Mouse (Mus musculus) heart, embryonic 12.5 days (tissue): ENCODE results near the gene Trim41. TPM values are rescaled to one million over a fixed set of nuclear protein-coding genes. Genes with fewer than 3 reads are reported as not detected.
"Not testable (repeated sequence)": the region's sequence is repeated elsewhere in the genome, so short reads cannot be mapped to it uniquely, and the experiment has no call there.

Source experiments
- ATAC-seq: fragments of 200-750 bp; cut with Nextera tagmentation; 2 replicates; pipeline ENCODE4 v1.8.0; 2017; ENCODE audit warnings: moderate TSS enrichment, moderate library complexity; ENCODE audit not compliant: insufficient number of reproducible peaks, low FRiP score
- H3K27ac ChIP-seq: fragments of 300-500 bp; sonication (generic); 2 replicates; pipeline ENCODE4 v1.5.1; 2016; ENCODE audit warnings: mild to moderate bottlenecking, moderate library complexity; ENCODE audit not compliant: poor library complexity, severe bottlenecking
- H3K27me3 ChIP-seq: fragments of 300-500 bp; sonication (generic); replicated peaks from 2 replicates; pipeline ENCODE4 v1.6.1; 2016; ENCODE audit warnings: mild to moderate bottlenecking, moderate library complexity
- H3K36me3 ChIP-seq: fragments of 300-500 bp; sonication (generic); 2 replicates; pipeline ENCODE4 v1.6.1; 2016; ENCODE audit warnings: mild to moderate bottlenecking, moderate library complexity
- H3K4me1 ChIP-seq: fragments of 300-500 bp; sonication (generic); replicated peaks from 2 replicates; pipeline ENCODE4 v1.6.1; 2016; ENCODE audit warnings: mild to moderate bottlenecking
- H3K4me2 ChIP-seq: fragments of 300-500 bp; sonication (generic); 2 replicates; pipeline ENCODE4 v1.6.1; 2016; ENCODE audit warnings: mild to moderate bottlenecking, moderate library complexity
- H3K4me3 ChIP-seq: fragments of 300-500 bp; sonication (generic); 2 replicates; pipeline ENCODE4 v1.5.1; 2016; ENCODE audit warnings: mild to moderate bottlenecking
- H3K9ac ChIP-seq: fragments of 300-500 bp; sonication (generic); 2 replicates; pipeline ENCODE4 v1.6.1; 2016; ENCODE audit warnings: mild to moderate bottlenecking, moderate library complexity
- H3K9me3 ChIP-seq: fragments of 300-500 bp; sonication (generic); replicated peaks from 2 replicates; pipeline ENCODE4 v1.6.1; 2016; ENCODE audit warnings: mild to moderate bottlenecking, moderate library complexity
- WGBS: fragments of 180-500 bp; shearing (Covaris S2); methylation state at CpG from one replicate; pipeline ENCODE4 v1.1.7; 2016; 5-methylcytosine and 5-hydroxymethylcytosine counted together
- polyA plus RNA-seq: library from polyadenylated mRNA; unstranded; fragments of >200 nt; fragmentation: Nextera tagmentation; extraction: Ambion mirVana; gene quantifications from 2 replicates; pipeline ENCODE4 v1.2.1, GENCODE M21; 2016

The Trim41 gene
- polyA plus RNA-seq, 1 experiment from 2014 or later = 4.4 TPM

DNA sequence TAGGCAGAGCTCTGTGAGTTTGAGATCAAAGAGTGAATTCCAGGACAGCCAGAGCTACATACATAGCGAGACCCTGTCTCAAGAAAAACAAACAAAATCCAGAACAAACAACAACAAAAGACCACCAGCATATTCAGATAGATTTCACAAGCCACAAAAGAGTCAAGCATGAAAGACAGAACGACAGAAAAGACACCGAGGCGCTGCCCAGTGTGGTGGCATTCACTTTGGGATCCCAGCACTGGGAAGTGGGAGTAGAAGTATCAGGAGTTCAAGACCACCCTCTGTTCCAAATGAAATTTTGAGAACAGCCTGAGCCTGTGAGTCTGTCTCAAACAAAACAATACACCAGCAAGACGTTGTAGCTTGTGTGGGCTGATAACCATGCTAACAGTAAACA lies 29.7 kb upstream of the Trim41 start:
- no peaks in the 10 kb centered on the region for H3K36me3 ChIP-seq
- H3K9me3 ChIP-seq = no peaks in the 10 kb centered on the region
- H3K27ac ChIP-seq = no peak overlapping the region
- H3K9ac ChIP-seq = no peak overlapping the region
- no peak for ATAC-seq
- no peak overlapping the region for H3K4me2 ChIP-seq
- no peaks in the 10 kb centered on the region for H3K4me1 ChIP-seq
- peaks cover 23% of the 10 kb centered on the region for H3K27me3 ChIP-seq
- WGBS = 59% methylated on average over 5 of the region's 5 CpGs
- H3K4me3 ChIP-seq = no peak overlapping the region

- H3K36me3 ChIP-seq, H3K9me3 ChIP-seq, H3K9ac ChIP-seq, ATAC-seq, H3K4me1 ChIP-seq, H3K4me2 ChIP-seq, H3K4me3 ChIP-seq, H3K27ac ChIP-seq: not testable (repeated sequence)
- peaks cover 23% of the 10 kb centered on the region for H3K27me3 ChIP-seq
- WGBS = 81% methylated on average over 2 of the region's 2 CpGs
These were observed 29.2 kb upstream of the Trim41 start for GRCm38 (mm10) chr11:48846362-48846761.

- no peak for ATAC-seq
- no peaks in the 10 kb centered on the region for H3K4me1 ChIP-seq
- no peaks in the 10 kb centered on the region for H3K9me3 ChIP-seq
- no peaks in the 10 kb centered on the region for H3K36me3 ChIP-seq
- no peak overlapping the region for H3K9ac ChIP-seq
- H3K27me3 ChIP-seq = peaks cover 25% of the 10 kb centered on the region
- H3K27ac ChIP-seq = no peak overlapping the region
- 31% methylated on average over 13 of the region's 13 CpGs for WGBS
- H3K4me2 ChIP-seq = peak overlapping the region; percentile 17; the same call in 1 of the 2 replicates
- H3K4me3 ChIP-seq = no peak overlapping the region
These were observed 28.2 kb upstream of the Trim41 start for GRCm38 (mm10) chr11:48845244-48845815.

DNA sequence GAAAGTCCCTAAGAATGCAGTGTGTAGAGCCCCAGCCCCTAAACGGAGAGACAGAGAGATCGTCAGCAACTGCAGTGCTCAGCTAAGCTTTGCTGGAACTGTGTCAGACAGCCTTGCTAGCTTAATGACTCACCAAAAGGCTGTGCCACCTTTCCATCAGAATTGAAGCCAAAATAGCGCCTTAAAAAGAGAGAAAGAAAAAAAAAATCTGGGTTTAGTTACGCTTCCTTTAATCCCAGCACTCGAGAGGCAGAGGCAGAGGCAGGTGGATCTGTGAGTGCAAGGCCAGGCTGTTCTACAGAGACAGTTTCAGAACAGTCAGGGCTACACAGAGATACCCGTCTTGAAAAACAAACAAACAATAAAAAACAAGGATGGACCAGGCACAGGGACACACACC lies 27.2 kb upstream of the Trim41 start:
- Histone ChIP-seq H3K27ac (no peak overlapping the region), H3K4me2 (no peak overlapping the region), H3K9ac (no peak overlapping the region), H3K27me3 (peaks cover 33% of the 10 kb centered on the region), H3K36me3 (no peaks in the 10 kb centered on the region), H3K9me3 (no peaks in the 10 kb centered on the region), H3K4me1 (no peaks in the 10 kb centered on the region), H3K4me3 (no peak overlapping the region)
- WGBS = 65% methylated on average over 6 of the region's 6 CpGs
- no peak for ATAC-seq

DNA sequence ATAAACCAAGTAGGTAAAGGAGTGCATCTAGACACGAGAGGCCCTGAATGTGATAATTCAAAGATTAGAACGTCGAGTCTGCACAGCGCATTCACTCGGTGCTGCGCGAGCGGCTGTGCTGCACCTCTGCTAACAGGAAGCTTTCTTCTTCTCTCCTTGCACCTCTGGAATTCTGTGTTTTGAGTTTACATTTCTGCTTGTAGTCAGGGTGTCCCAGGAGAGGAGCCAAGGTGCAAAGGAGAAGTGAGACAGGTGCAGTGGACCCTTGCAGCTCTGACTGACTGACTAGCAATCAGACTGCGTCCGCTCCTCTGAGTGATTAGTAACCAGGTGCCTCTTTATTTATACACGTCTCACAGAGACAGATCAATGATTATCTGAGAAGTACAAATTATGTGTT lies 26.0 kb upstream of the Trim41 start:
- Histone ChIP-seq H3K4me3 (no peak overlapping the region), H3K27ac (no peak overlapping the region), H3K4me1 (peaks cover 6% of the 10 kb centered on the region), H3K4me2 (no peak overlapping the region), H3K36me3 (no peaks in the 10 kb centered on the region), H3K27me3 (peaks cover 26% of the 10 kb centered on the region), H3K9ac (no peak overlapping the region), H3K9me3 (no peaks in the 10 kb centered on the region)
- WGBS = 77% methylated on average over 11 of the region's 11 CpGs
- ATAC-seq = no peak

DNA sequence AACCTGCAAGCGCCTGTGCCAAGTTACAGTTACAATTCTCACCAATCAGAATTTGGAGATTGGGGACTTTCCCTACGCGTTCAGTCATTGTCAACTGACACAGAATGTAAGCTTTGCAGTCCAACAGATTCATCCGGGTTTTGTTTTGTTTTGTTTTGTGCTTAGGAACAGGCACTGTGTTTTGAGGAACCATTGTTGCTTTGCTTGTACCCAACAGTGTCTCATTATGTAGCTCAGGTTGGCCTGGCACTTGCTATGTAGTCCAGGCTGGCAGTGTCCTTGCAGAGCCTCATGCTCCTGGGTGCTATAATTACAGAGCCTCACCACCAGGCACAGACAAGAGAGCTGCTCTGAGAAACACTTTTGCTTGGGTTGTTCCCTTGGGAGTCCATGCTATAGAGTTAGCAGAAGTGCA lies 25.2 kb upstream of the Trim41 start:
- Histone ChIP-seq H3K4me2 (no peak overlapping the region), H3K27ac (no peak overlapping the region), H3K27me3 (peaks cover 23% of the 10 kb centered on the region), H3K4me3 (no peak overlapping the region), H3K4me1 (peaks cover 6% of the 10 kb centered on the region), H3K9ac (no peak overlapping the region), H3K36me3 (no peaks in the 10 kb centered on the region), H3K9me3 (no peaks in the 10 kb centered on the region)
- WGBS = 79% methylated on average over 4 of the region's 4 CpGs
- ATAC-seq = no peak

GRCm38 (mm10) chr11:48841213-48841612 lies 24.1 kb upstream of the Trim41 start:
- 75% methylated on average over 5 of the region's 5 CpGs for WGBS

DNA sequence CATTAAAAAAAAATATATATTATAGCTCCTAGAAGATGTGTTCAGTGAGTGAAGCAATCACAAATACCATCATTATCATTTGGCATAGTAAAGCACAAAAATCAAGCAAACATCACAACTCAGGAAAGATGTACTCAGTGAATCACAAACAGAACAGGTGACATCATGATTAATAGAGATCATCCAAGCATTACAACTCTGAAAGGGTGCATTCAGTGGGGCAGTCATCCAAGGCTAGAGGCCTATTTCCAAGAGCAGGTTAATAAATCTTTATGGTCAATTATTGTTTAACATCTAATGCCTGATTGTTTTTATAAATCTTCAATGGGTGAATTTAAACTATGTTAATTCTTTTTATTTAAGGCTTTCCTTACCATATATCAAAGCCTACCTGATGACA lies 23.7 kb upstream of the Trim41 start:
- no peak overlapping the region for H3K4me3 ChIP-seq
- no peak overlapping the region for H3K9ac ChIP-seq
- peaks cover 23% of the 10 kb centered on the region for H3K27me3 ChIP-seq
- H3K36me3 ChIP-seq = no peaks in the 10 kb centered on the region
- no peaks in the 10 kb centered on the region for H3K9me3 ChIP-seq
- ATAC-seq = no peak
- H3K4me1 ChIP-seq = peaks cover 10% of the 10 kb centered on the region
- no peak overlapping the region for H3K27ac ChIP-seq
- no peak overlapping the region for H3K4me2 ChIP-seq

More at GRCm38 (mm10) chr11:48841213-48841612, 24.1 kb upstream of the Trim41 start:
- no peaks in the 10 kb centered on the region for H3K36me3 ChIP-seq
- H3K4me1 ChIP-seq = peaks cover 10% of the 10 kb centered on the region
- no peak overlapping the region for H3K27ac ChIP-seq
- no peak overlapping the region for H3K4me3 ChIP-seq
- H3K9me3 ChIP-seq = no peaks in the 10 kb centered on the region
- no peak overlapping the region for H3K4me2 ChIP-seq
- H3K9ac ChIP-seq = no peak overlapping the region
- peaks cover 23% of the 10 kb centered on the region for H3K27me3 ChIP-seq
- no peak for ATAC-seq

GRCm38 (mm10) chr11:48838879-48839680 lies 21.9 kb upstream of the Trim41 start:
- no peaks in the 10 kb centered on the region for H3K36me3 ChIP-seq
- peaks cover 10% of the 10 kb centered on the region for H3K4me1 ChIP-seq
- 78% methylated on average over 10 of the region's 10 CpGs for WGBS
- no peak overlapping the region for H3K27ac ChIP-seq
- no peak overlapping the region for H3K9ac ChIP-seq
- H3K9me3 ChIP-seq = no peaks in the 10 kb centered on the region
- H3K4me3 ChIP-seq = 0 out of 2 replicates have a peak overlapping the region, but pooled peaks have one; percentile 86
- H3K27me3 ChIP-seq = peaks cover 23% of the 10 kb centered on the region
- ATAC-seq = no peak
- peak overlapping the region; percentile 88 for H3K4me2 ChIP-seq

DNA sequence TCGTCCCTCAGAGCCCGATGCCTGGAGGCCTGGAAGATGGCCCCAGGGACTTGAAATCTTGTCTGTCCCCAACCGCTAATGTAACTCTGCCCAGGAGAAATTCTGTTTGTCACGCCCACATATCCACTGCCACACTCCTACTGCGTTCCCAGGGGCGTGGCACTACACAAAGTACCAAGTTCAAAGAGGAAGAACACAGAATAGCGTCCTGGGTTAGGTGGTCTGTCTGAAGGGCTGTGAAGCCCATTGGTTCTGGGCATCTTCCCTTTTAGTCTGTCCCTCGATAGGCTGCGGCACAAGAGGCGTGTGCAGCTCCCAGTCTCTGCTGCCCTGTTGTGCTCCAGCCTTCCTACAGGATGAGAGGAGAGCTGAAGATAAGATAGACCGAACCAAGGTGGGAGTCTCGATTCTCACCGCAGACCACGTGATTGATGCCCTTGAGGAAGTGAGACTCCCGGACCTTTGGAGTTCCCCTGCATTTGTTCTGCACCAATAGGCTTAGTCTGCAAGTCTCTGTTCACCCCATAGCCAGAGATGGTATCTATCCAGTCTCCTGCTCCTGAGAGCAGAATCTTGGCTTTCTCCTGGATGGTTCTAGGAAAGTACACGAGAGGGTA lies 21.1 kb upstream of the Trim41 start:
- H3K27me3 ChIP-seq = peaks cover 22% of the 10 kb centered on the region
- peaks cover 10% of the 10 kb centered on the region for H3K4me1 ChIP-seq
- H3K4me2 ChIP-seq = peak overlapping the region; percentile 88
- H3K27ac ChIP-seq = no peak overlapping the region
- no peaks in the 10 kb centered on the region for H3K9me3 ChIP-seq
- H3K9ac ChIP-seq = peak overlapping the region; percentile 80
- no peaks in the 10 kb centered on the region for H3K36me3 ChIP-seq
- 1% methylated on average over 16 of the region's 16 CpGs for WGBS
- H3K4me3 ChIP-seq = peak overlapping the region; percentile 86
- 0 out of 2 replicates have a peak, but pooled peaks have one; percentile 7 for ATAC-seq
